ENCODE assay signal across 16 mouse cellular contexts in the genomic region with DNA sequence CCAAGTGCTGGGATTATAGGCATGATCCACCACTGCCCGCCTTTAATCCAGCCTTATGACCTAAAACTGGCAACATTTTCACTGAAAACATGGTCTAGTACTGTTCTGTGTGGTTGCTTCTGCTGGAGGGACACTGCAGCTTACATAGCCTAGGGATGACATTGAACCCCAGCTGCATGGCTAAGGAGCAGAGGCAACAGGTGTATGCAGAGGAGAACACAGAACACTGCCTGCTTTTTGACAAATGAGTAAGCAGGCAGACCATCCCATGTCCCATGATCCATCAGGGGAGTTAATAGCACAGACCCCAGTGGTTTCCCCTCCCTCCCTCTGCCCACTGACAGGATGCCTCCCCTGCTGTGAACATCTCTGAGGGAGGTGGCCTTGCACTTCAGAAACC.
"Had no signal": no experiment of that assay in that cellular context is flagged by ENCODE, and none has a peak within 500 bp of the region (broad histone marks: within the 10 kb centered on the region; RNA-seq: fewer than 3 reads in every experiment).

No protein-coding gene starts in this region.

- H3K27me3 ChIP-seq: liver, embryonic 13.5 days; liver, embryonic 15.5 days; midbrain, embryonic 12.5 days; neural tube, embryonic 12.5 days; stomach, embryonic 15.5 days had no signal

- H3K9me3 ChIP-seq: liver, embryonic 13.5 days; liver, embryonic 15.5 days; midbrain, embryonic 10.5 days; midbrain, embryonic 12.5 days; neural tube, embryonic 12.5 days; stomach, embryonic 15.5 days had no signal

- ATAC-seq: midbrain, embryonic 16.5 days had no signal

- H3K4me3 ChIP-seq: liver, embryonic 13.5 days; liver, embryonic 15.5 days; midbrain, embryonic 10.5 days; midbrain, embryonic 12.5 days; neural tube, embryonic 12.5 days; stomach, embryonic 15.5 days had no signal

- H3K36me3 ChIP-seq: neural tube, embryonic 12.5 days; stomach, embryonic 15.5 days had no signal

- DNase-seq: liver, embryonic 13.5 days; lung, adult 18-20 months; lung, embryonic 14.5 days; lung, postnatal 10 days; lung, postnatal 4 days; midbrain, embryonic 14.5 days; right cerebral cortex, postnatal 14 days; thymus, adult 18-20 months; thymus, postnatal 14 days; thymus, postnatal 36 days had no signal
